Mouse (Mus musculus) heart, postnatal 14 days (tissue): ENCODE data around the gene Sf3a3. TPM values are rescaled to one million over a fixed set of nuclear protein-coding genes. Genes with fewer than 3 reads are reported as not detected.
A peak's percentile ranks its signal among the peaks of the same experiment; 100 is the strongest.

Source experiments
- DNase-seq, 2 experiments: peaks; one replicate each; pipeline ENCODE4 v3.0.0; 2021 to 2022
- intact Hi-C: fragments of 180-260 bp; cut with DNase I; formaldehyde crosslinking; loops from one replicate; pipeline ENCODE4 v1.15.1; 2025
- long read RNA-seq, 2 experiments: library from polyadenylated mRNA; stranded (forward); transcript quantifications; one replicate each; pipeline ENCODE4 v2.0.0; 2021
- total RNA-seq, 2 experiments: library from RNA; stranded (reverse); gene quantifications; 2 replicates each; pipeline ENCODE4 v1.2.3; 2021

Sf3a3 gene
- 10 to 100 TPM; 19.2 to 21.5 TPM for total RNA-seq
- long read RNA-seq, experiment 1, transcript Sf3a3-201 (17 exons, 1,820 nt): major isoform, 37 of 40 reads
- long read RNA-seq, experiment 1, partial matches to known transcripts: 0 of 40 reads
- long read RNA-seq, experiment 1, other reads (novel, unspliced or antisense): 3 of 40 reads
- long read RNA-seq, experiment 2, transcript Sf3a3-201 (17 exons, 1,820 nt): major isoform, 32 of 35 reads
- long read RNA-seq, experiment 2, partial matches to known transcripts: 3 of 35 reads
- long read RNA-seq, experiment 2, other reads (novel, unspliced or antisense): 0 of 35 reads

DNA sequence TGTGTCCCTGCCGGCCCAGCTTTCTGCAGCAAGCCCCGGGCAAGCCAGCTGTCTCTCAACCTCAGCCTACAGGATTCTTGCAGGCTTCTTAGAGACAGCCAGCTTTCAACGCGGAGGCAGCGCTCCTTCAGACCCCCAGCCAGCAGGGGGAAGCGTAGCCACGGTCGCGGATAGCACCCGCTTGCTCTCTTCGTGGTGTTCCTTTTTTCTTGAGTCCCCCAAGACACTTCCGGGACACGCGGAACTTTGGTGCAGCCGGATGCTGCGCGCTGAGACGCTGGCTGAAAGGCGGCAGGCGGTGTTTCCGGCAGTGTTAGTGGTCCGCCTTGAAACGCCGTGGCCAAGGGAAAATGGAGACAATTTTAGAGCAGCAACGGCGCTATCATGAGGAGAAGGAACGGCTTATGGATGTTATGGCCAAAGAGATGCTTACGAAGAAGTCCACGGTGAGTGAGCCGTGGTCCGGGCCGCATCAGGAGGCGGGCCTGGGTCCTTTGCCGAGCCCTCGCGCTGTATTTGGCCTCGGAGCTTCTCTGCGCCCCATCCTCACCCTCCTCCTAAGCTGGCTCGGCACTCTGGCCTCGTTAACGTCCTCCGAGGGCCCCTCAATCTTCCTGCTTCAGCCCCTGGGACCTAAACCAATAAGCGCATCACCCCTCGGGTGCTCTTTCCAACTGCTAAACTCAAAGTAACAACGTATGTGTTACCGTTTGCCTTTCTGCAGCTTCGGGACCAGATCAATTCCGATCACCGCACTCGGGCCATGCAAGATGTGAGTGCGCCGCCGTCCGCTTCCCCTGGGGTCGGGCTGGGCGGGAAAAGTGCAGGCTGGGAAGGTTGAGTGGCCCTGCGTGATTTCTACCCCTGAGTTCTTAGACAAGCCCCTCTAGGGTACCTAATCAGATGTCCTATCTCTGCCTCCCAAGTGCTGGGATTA lies at the start of gene Sf3a3:
TSS of gene Sf3a3 (plus strand) at position 232 of the 937 bp plus-strand sequence.
- intact Hi-C loops: loop anchor here (5.0 kb wide), 2 partner anchors 87 to 132 kb away; partner anchors contain the start of gene Mtf1
- peak; percentile 92 to 96 for DNase-seq

GRCm38 (mm10) chr4:124667476-124668033 lies 47.0 kb upstream of the Sf3a3 start:
- intact Hi-C loops: no loop called here
- no peak for DNase-seq

- DNase-seq: no peak
- intact Hi-C loops: no loop called here
These were observed 46.5 kb upstream of the Sf3a3 start for GRCm38 (mm10) chr4:124668078-124668477.

GRCm38 (mm10) chr4:124670232-124670631 lies 44.3 kb upstream of the Sf3a3 start:
- intact Hi-C loops: no loop called here
- no peak for DNase-seq

DNA sequence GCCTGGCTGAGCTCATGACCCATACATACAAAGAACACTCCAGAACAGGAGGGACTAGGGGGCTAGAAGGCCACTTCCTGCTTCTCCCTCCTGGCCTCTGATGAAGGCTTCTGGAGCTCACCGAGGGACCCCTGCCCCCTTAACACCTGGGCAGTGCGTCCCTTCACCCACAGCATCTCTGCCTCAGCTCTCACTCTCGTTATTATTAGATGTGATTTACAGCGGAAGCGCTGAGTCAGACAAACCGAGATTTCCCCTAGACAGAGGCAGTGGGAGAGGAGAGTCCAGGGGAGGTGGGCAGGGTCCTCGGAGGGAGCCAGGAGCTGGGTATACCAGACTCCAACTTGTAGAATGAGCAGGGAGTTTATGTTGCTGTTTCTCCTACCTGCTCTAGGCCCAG lies 43.0 kb upstream of the Sf3a3 start:
- intact Hi-C loops: no loop called here
- DNase-seq: no peak

- no peak for DNase-seq
- intact Hi-C loops: no loop called here
These were observed 41.9 kb upstream of the Sf3a3 start for GRCm38 (mm10) chr4:124672347-124673320.

- DNase-seq: no peak
- intact Hi-C loops: loop anchor here (2.0 to 5.0 kb wide), 3 partner anchors 446 to 732 kb away; no protein-coding TSS in a partner anchor
These were observed 40.1 kb upstream of the Sf3a3 start for GRCm38 (mm10) chr4:124674334-124675032.

- intact Hi-C loops: loop anchor here (2.0 to 5.0 kb wide), 3 partner anchors 446 to 733 kb away; no protein-coding TSS in a partner anchor
- peak; percentile 71 to 76 for DNase-seq
These were observed 39.5 kb upstream of the Sf3a3 start for GRCm38 (mm10) chr4:124675037-124675436.

GRCm38 (mm10) chr4:124675958-124676357 lies 38.6 kb upstream of the Sf3a3 start:
- intact Hi-C loops: loop anchor here (2.0 to 5.0 kb wide), 3 partner anchors 447 to 734 kb away; no protein-coding TSS in a partner anchor

GRCm38 (mm10) chr4:124682270-124682669 lies 32.3 kb upstream of the Sf3a3 start:
- DNase-seq: no peak
- intact Hi-C loops: loop anchor here (2.0 kb wide), 1 partner anchor 29 kb away; no protein-coding TSS in a partner anchor

More at GRCm38 (mm10) chr4:124675958-124676357, 38.6 kb upstream of the Sf3a3 start:
- no peak for DNase-seq

- no peak for DNase-seq
- intact Hi-C loops: loop anchor here (2.0 kb wide), 1 partner anchor 27 kb away; no protein-coding TSS in a partner anchor
These were observed 31.1 kb upstream of the Sf3a3 start for GRCm38 (mm10) chr4:124683474-124683873.

- intact Hi-C loops: no loop called here
These were observed 29.6 kb upstream of the Sf3a3 start for GRCm38 (mm10) chr4:124685004-124685403.

DNA sequence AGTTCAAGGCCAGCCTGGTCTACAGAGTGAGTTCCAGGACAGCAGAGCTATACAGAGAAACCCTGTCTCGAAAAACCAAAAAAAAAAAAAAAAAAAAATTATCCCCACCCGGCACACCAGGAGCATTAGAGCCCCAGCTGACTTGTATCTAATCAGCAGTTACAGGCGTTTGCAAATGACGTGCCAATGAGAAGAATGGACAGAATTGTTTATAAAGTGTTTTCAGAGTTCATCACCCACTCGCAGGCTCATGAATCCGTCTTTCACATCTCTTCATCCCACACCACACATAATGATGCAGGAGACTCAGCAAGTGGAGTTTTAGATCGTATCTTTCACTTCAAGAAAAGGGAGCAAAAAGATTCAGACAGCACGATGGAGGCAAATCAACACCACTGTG lies 29.1 kb upstream of the Sf3a3 start:
- DNase-seq: no peak
- intact Hi-C loops: no loop called here

More at GRCm38 (mm10) chr4:124685004-124685403, 29.6 kb upstream of the Sf3a3 start:
- no peak for DNase-seq

- intact Hi-C loops: no loop called here
- DNase-seq: no peak
These were observed 28.6 kb upstream of the Sf3a3 start for GRCm38 (mm10) chr4:124685897-124686402.

- intact Hi-C loops: loop anchor here (10.0 kb wide), 1 partner anchor 977 kb away; the partner anchor contains the start of gene Ndufs5
- no peak for DNase-seq
These were observed 23.1 kb upstream of the Sf3a3 start for GRCm38 (mm10) chr4:124691455-124691854.

- DNase-seq: no peak
- intact Hi-C loops: loop anchor here (10.0 kb wide), 1 partner anchor 978 kb away; the partner anchor contains the start of gene Ndufs5
These were observed 22.1 kb upstream of the Sf3a3 start for GRCm38 (mm10) chr4:124692416-124692861.

GRCm38 (mm10) chr4:124693135-124693894 lies 21.3 kb upstream of the Sf3a3 start, which contains the start of gene Utp11:
Gene Utp11, minus strand, starts transcription at chr4:124693600.
- DNase-seq: peak; percentile 85 to 86
- intact Hi-C loops: loop anchor here (10.0 kb wide), 1 partner anchor 979 kb away; the partner anchor contains the start of gene Ndufs5
